Mouse (Mus musculus) bone marrow, adult 2 months (tissue): ENCODE measurements around the gene Fgd6. TPM values are rescaled to one million over a fixed set of nuclear protein-coding genes. Genes with fewer than 3 reads are reported as not detected.

ENCODE experiments used
- H3K27ac ChIP-seq: fragments of 200-500 bp; 2 replicates; pipeline ENCODE4 v1.5.1; 2012; ENCODE audit warnings: low read depth, mild to moderate bottlenecking, control low read depth, inconsistent platforms, low read length; ENCODE audit not compliant: control insufficient read depth, poor library complexity, insufficient read depth
- H3K4me1 ChIP-seq: fragments of 200-500 bp; 2 replicates; pipeline ENCODE4 v1.6.1; 2011; ENCODE audit warnings: low read length; ENCODE audit not compliant: control insufficient read depth, insufficient read depth
- H3K4me3 ChIP-seq: fragments of 200-500 bp; replicated peaks from 2 replicates; pipeline ENCODE3; 2011; ENCODE audit warnings: mild to moderate bottlenecking, low read depth, low read length, control low read depth; ENCODE audit not compliant: control insufficient read depth
- CTCF ChIP-seq: fragments of 200-500 bp; IDR thresholded peaks from 2 replicates; pipeline ENCODE4 v1.5.1; 2011; ENCODE audit warnings: low read length, control low read depth; ENCODE audit not compliant: control insufficient read depth, insufficient read depth
- POLR2A ChIP-seq: fragments of 200-500 bp; IDR thresholded peaks from 2 replicates; pipeline ENCODE4 v1.6.1; 2011; ENCODE audit warnings: low read depth, mild to moderate bottlenecking, control low read depth, low read length, borderline replicate concordance; ENCODE audit not compliant: control insufficient read depth
- WGBS: fragments of 180-500 bp; shearing (Covaris S2); methylation state at CpG from one replicate; pipeline ENCODE4 v1.1.7; 2018; 5-methylcytosine and 5-hydroxymethylcytosine counted together
- polyA plus RNA-seq: library from polyadenylated mRNA; stranded (reverse); fragments of >200 nt; gene quantifications from 2 replicates; pipeline ENCODE4 v1.2.4, GENCODE M21; 2011; ENCODE audit warnings: low replicate concordance; ENCODE audit not compliant: missing spikeins, insufficient read depth, insufficient read length

The Fgd6 gene
- polyA plus RNA-seq, 1 experiment, result 4.0 TPM

GRCm38 (mm10) chr10:94138890-94139482 is 103.2 kb downstream of the Fgd6 start:
- Histone ChIP-seq H3K4me1 (no peaks in the 10 kb centered on the region), H3K4me3 (no peak overlapping the region), H3K27ac (no peak overlapping the region)
- no peak for TF ChIP-seq POLR2A
- TF ChIP-seq CTCF, result no peak
- 61% methylated on average over 10 of the region's 10 CpGs for WGBS

- Histone ChIP-seq H3K27ac (no peak overlapping the region), H3K4me1 (no peaks in the 10 kb centered on the region), H3K4me3 (no peak overlapping the region)
- TF ChIP-seq POLR2A (no peak), CTCF (no peak)
- WGBS, result 85% methylated on average over 3 of the region's 3 CpGs
Observed at GRCm38 (mm10) chr10:94140227-94140931, 104.6 kb downstream of the Fgd6 start.

- no peak for TF ChIP-seq CTCF
- TF ChIP-seq POLR2A, result no peak
- Histone ChIP-seq H3K4me3 (no peak overlapping the region), H3K4me1 (no peaks in the 10 kb centered on the region), H3K27ac (no peak overlapping the region)
- WGBS, result 53% methylated on average over 3 of the region's 3 CpGs
Observed at GRCm38 (mm10) chr10:94142427-94142826, 106.6 kb downstream of the Fgd6 start.

- Histone ChIP-seq H3K4me3 (no peak overlapping the region), H3K27ac (no peak overlapping the region), H3K4me1 (no peaks in the 10 kb centered on the region)
- TF ChIP-seq CTCF, result no peak
- TF ChIP-seq POLR2A, result no peak
- 75% methylated on average over 5 of the region's 5 CpGs for WGBS
Observed at GRCm38 (mm10) chr10:94144581-94144980, 108.8 kb downstream of the Fgd6 start.

- TF ChIP-seq POLR2A (no peak), CTCF (no peak)
- peak overlapping the region; percentile 77 for H3K4me3 ChIP-seq
- no peak overlapping the region for H3K27ac ChIP-seq
- 8% methylated on average over 8 of the region's 8 CpGs for WGBS
- no peaks in the 10 kb centered on the region for H3K4me1 ChIP-seq
Observed at GRCm38 (mm10) chr10:94147391-94147755, 111.6 kb downstream of the Fgd6 start.

GRCm38 (mm10) chr10:94147756-94148531 is 112.1 kb downstream of the Fgd6 start, which contains the start of gene Nr2c1:
Gene Nr2c1, plus strand, starts transcription at chr10:94148023.
- under 1% methylated on average over 62 of the region's 64 CpGs for WGBS
- Histone ChIP-seq H3K4me3 (peak within 1 kb of the TSS; percentile 77), H3K27ac (peak within 1 kb of the TSS; percentile 74), H3K4me1 (no peaks in the 10 kb centered on the region)
- TF ChIP-seq CTCF (peak; percentile 17), POLR2A (peak; percentile 7; the same call in 1 of the 2 replicates)

- H3K27ac ChIP-seq, result no peak overlapping the region
- no peak for TF ChIP-seq CTCF
- TF ChIP-seq POLR2A, result no peak
- H3K4me3 ChIP-seq, result no peak overlapping the region
- 74% methylated on average over 4 of the region's 4 CpGs for WGBS
- no peaks in the 10 kb centered on the region for H3K4me1 ChIP-seq
Observed at GRCm38 (mm10) chr10:94151488-94151887, 115.7 kb downstream of the Fgd6 start.

- Histone ChIP-seq H3K4me3 (no peak overlapping the region), H3K4me1 (no peaks in the 10 kb centered on the region), H3K27ac (no peak overlapping the region)
- no peak for TF ChIP-seq CTCF
- TF ChIP-seq POLR2A, result no peak
Observed at GRCm38 (mm10) chr10:94153841-94154240, 118.0 kb downstream of the Fgd6 start.
